Mouse (Mus musculus): ENCODE data around the gene Jak3. TPM values are rescaled to one million over a fixed set of nuclear protein-coding genes. Genes with fewer than 3 reads are reported as not detected.

Jak3 gene
- polyA plus RNA-seq (2021; fragmentation: Nextera tagmentation), result 1.6 and 2.0 TPM in 2 replicates
- long read RNA-seq, experiment 1, full-length matches to known transcripts, result 4 of 8 reads
- long read RNA-seq, experiment 1, partial matches to known transcripts, result 2 of 8 reads
- long read RNA-seq, experiment 1, other reads (novel, unspliced or antisense), result 2 of 8 reads
- long read RNA-seq, experiment 2, full-length matches to known transcripts, result 11 of 14 reads
- long read RNA-seq, experiment 2, partial matches to known transcripts, result 0 of 14 reads
- long read RNA-seq, experiment 2, other reads (novel, unspliced or antisense), result 3 of 14 reads

DNA sequence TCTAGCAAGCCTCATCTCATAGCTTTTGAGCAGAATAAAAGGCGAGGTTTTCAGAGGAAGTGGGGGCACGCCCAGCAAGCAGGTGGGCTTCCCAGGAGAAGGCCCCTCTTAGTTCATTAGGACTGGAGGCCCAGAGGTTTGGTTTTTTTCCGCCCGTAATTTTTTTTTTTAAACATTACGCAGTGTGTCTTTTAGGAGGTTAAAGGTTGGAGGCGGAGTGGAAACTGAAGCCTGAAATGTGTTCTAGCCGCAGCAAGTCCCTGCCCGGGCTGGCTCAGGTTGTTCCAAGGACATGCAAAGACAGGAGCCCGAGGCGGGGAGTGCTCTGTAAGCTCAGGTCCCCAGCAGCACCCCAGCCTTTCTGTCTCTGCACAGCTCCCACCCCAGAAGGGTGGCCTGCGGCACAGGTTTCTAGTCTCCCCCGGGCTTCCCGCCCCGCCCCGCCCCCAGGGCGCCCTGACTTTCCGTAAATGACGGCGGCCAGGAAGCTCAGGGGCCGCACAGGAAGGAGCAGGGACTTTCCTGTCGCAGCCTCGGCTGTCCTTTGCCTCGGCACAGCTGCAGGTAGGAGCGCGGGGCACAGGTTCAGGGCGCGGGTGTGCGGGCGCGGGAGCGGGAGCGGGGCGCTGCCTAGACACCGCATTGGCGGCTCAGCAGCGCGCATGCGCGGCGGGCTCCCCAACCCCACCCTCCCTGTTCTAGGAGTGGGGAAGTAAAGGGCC lies at the start of gene Jak3:
TSS of gene Jak3 (plus strand) at position 277 of the 722 bp plus-strand sequence.

DNA sequence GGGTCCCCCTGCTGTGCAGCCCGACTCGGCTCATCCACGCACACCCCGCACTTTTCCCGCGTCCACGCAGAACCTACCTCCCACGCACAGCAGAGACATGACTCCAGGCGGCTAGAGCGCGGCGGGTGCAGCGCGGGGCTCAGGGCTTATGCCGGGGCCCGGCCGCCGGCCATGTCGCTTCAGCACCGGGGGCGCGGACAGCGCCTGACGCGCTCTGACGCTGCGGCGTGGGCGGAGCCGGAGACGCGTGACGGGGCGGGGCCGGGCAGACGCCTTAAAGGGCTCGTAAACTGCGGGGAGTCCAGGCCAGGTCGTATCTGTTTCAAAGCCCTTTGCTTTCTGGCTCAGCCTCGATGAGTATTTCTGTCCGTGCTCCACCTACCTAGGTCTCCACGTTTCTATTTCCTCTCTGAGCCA lies 4.5 kb upstream of the Jak3 start, which contains the start of gene Unc13a:
TSS of gene Unc13a (minus strand) at position 209 of the 417 bp plus-strand sequence.

DNA sequence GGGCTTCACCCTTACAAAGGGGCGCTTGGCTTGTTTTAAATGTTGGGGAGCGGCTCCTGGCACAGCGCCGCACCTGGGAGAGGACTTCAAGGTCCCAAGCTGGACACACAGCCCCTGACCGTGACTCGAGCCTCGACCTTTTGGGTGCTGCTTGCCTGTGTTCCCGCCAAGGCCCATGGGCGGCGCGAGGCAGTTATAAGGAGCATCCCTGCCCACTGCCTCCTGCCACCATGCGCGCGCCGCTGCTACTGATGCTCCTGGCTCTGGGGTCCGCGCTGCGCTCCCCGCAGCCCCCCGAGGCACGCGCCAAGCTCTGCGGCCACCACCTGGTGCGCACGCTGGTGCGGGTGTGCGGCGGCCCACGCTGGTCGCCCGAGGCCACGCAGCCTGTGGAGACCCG lies 12.9 kb downstream of the Jak3 start, which contains the start of gene Insl3:
TSS of gene Insl3 (plus strand) at position 187 of the 400 bp plus-strand sequence.

DNA sequence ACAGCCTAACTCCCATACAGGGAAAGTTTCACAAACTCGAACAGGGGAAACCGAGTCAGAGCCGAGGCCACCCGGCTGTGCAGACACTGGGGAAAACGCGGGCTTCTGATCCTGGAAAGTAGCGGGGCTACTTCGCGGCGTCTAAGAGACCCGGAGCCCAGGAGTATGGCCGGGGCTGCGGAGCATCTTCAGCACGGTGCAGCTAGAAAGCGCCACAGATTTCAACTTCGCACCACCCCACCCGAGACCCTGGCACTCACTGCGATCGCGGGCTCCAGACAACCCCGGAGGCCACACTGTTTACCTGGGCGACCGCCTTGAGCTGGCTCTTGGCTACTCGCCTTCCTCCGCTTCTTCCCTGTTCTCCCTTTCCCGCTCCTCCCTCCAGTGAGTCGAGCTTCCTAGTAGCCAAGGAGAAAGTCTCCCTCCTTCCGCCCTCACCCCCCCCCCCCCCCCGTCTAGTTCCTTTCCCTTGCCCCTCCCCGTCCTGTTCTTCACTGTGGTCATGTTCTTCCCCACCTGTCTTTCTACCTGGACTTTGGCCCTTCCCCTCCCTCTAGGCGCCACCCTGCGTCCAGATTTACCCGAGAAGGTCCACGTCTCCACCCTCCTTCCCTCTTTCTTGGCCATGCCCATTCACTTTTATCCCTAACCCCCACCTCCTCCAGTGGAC lies 25.5 kb downstream of the Jak3 start, which contains the start of gene B3gnt3:
TSS of gene B3gnt3 (minus strand) at position 376 of the 673 bp plus-strand sequence.

DNA sequence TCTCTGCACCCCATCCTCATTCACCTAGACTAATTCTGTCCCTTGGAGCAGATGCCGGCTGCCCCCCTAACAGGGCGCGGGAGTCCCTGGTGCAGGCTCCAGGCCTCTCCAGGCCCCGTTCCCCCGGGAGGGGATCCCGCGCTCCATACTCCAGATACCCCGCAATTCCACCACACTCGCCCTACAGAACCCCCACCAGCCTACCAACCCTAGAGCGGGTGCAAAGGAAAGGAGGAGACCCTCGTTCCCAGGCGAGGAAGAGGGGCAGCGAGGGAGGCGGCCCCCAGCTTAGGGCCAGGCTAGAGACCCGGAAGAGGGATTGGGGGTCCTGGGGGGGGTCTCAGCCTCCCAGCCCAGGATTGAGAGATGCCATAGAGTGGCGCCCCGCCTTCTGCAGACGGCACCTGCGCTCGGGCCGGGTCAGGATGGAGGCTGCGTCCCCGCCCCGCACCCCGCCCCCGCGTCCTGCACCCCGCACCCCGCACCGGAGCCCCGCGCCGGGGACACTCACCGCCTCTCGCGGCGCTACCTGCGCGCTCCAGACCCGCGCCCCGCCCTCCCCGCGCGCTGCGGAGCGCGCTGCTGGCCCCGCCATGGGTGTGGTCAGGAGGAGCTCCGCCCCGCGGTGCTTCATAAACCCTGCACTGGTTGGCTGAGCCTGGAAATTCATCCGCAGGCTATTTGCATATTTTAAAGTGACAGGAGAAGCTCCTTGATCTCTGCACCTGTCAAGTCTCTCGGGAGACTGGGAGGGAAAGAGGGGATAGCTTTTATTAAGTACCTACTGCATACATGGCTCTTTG lies 49.2 kb downstream of the Jak3 start, which contains the start of gene Fcho1:
TSS of gene Fcho1 (minus strand) at position 595 of the 803 bp plus-strand sequence.

Small RNAs within 50 kb of the gene (microRNA-seq; reads per million reads assigned to microRNA genes)
- gene Mir6769b, result 25.1 reads per million, percentile 44 among the genes with 10 or more reads in this experiment

Other genes starting within 250 kb of the Jak3 start
- 357 and 444 TPM in 2 replicates for gene Abhd8, start 212.6 kb upstream of the Jak3 start, polyA plus RNA-seq (2021; fragmentation: Nextera tagmentation)
- gene Mrpl34, start 211.3 kb upstream of the Jak3 start, polyA plus RNA-seq (2021; fragmentation: Nextera tagmentation), result 126 and 129 TPM in 2 replicates
- 152 and 163 TPM in 2 replicates for gene Dda1, start 207.1 kb upstream of the Jak3 start, polyA plus RNA-seq (2021; fragmentation: Nextera tagmentation)
- gene Ano8, start 190.3 kb upstream of the Jak3 start, polyA plus RNA-seq (2021; fragmentation: Nextera tagmentation), result 0.48 and 0.65 TPM in 2 replicates
- gene Gtpbp3, start 188.2 kb upstream of the Jak3 start, polyA plus RNA-seq (2021; fragmentation: Nextera tagmentation), result 7.7 and 8.2 TPM in 2 replicates
- 6.2 and 6.3 TPM in 2 replicates for gene Plvap, start 164.5 kb upstream of the Jak3 start, polyA plus RNA-seq (2021; fragmentation: Nextera tagmentation)
- not detected in 2 replicates for gene Ccdc194, start 150.6 kb upstream of the Jak3 start, polyA plus RNA-seq (2021; fragmentation: Nextera tagmentation)
- gene Bst2, start 138.8 kb upstream of the Jak3 start, polyA plus RNA-seq (2021; fragmentation: Nextera tagmentation), result 5.2 and 15.7 TPM in 2 replicates
- 45.5 and 46.4 TPM in 2 replicates for gene Mvb12a, start 133.4 kb upstream of the Jak3 start, polyA plus RNA-seq (2021; fragmentation: Nextera tagmentation)
- gene Tmem221, start 117.4 kb upstream of the Jak3 start, polyA plus RNA-seq (2021; fragmentation: Nextera tagmentation), result 0.19 and 0.54 TPM in 2 replicates
- 0.25 and 0.43 TPM in 2 replicates for gene Nxnl1, start 109.7 kb upstream of the Jak3 start, polyA plus RNA-seq (2021; fragmentation: Nextera tagmentation)
- 95.1 and 114 TPM in 2 replicates for gene Slc27a1, start 107.4 kb upstream of the Jak3 start, polyA plus RNA-seq (2021; fragmentation: Nextera tagmentation)
- 110 and 114 TPM in 2 replicates for gene Pgls, start 84.1 kb upstream of the Jak3 start, polyA plus RNA-seq (2021; fragmentation: Nextera tagmentation)
- 0.53 and 0.59 TPM in 2 replicates for gene Fam129c, start 78.6 kb upstream of the Jak3 start, polyA plus RNA-seq (2021; fragmentation: Nextera tagmentation)
- gene Colgalt1, start 65.3 kb upstream of the Jak3 start, polyA plus RNA-seq (2021; fragmentation: Nextera tagmentation), result 18.9 and 19.6 TPM in 2 replicates
- gene Unc13a, start 4.5 kb upstream of the Jak3 start, polyA plus RNA-seq (2021; fragmentation: Nextera tagmentation), result 10.7 and 12.7 TPM in 2 replicates
- not detected in 2 replicates for gene Insl3, start 12.9 kb downstream of the Jak3 start, polyA plus RNA-seq (2021; fragmentation: Nextera tagmentation)
- gene B3gnt3, start 25.5 kb downstream of the Jak3 start, polyA plus RNA-seq (2021; fragmentation: Nextera tagmentation), result 0.59 and 0.63 TPM in 2 replicates
- 16.3 and 19.8 TPM in 2 replicates for gene Fcho1, start 49.4 kb downstream of the Jak3 start, polyA plus RNA-seq (2021; fragmentation: Nextera tagmentation)
- gene Zfp709, start 205.7 kb downstream of the Jak3 start, polyA plus RNA-seq (2021; fragmentation: Nextera tagmentation), result 3.2 and 3.5 TPM in 2 replicates
- 1.8 and 2.6 TPM in 2 replicates for gene Zfp882, start 232.3 kb downstream of the Jak3 start, polyA plus RNA-seq (2021; fragmentation: Nextera tagmentation)
- 12.5 and 14.8 TPM in 2 replicates for gene Zfp617, start 232.3 kb downstream of the Jak3 start, polyA plus RNA-seq (2021; fragmentation: Nextera tagmentation)